In the genomic region with DNA sequence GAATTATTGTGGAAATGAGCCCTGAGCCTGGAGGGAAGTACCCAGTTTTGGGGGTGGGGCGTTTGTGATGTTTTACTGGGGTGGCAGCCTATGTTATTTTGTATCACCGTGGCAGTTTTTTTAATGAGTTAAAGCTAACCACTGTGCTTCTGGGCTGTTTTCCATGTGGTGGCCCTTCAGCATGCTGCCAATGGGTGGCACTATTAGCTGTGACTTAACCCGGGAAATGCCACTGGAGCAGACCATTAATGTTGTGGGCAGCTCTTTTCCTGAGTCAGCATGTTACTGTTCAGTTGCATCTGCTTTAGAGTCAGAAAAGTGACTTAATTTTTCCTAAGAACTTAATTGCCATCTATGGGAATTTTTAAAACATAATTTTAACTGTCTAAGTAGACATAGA, we compare ENCODE assay signal across 14 mouse cellular contexts. TPM values are rescaled to one million over a fixed set of nuclear protein-coding genes. Genes with fewer than 3 reads are reported as not detected.
A peak's percentile ranks its signal among the peaks of the same experiment; 100 is the strongest.
DNase-seq lines count a peak whose midpoint lies in the region; ATAC-seq and TF ChIP-seq lines count a peak whose summit lies in the region.
"Had no signal": no experiment of that assay in that cellular context is flagged by ENCODE, and none has a peak within 500 bp of the region (broad histone marks: within the 10 kb centered on the region; RNA-seq: fewer than 3 reads in every experiment).

No protein-coding gene starts in this region.

- no peak overlapping the region for H3K4me2 ChIP-seq in midbrain, postnatal 0 days (ENCODE audit: low read depth, low read length, poor library complexity, severe bottlenecking)
- no peak overlapping the region for H3K4me2 ChIP-seq in kidney, embryonic 16.5 days (replicated peaks; ENCODE audit: low read depth, low read length)
- H3K4me2 ChIP-seq: embryonic facial prominence, embryonic 13.5 days; hindbrain, embryonic 15.5 days; midbrain, embryonic 12.5 days; neural tube, embryonic 13.5 days had no signal

- ATAC-seq in cerebellum, adult (ENCODE audit: insufficient number of reproducible peaks, low FRiP score, low TSS enrichment) = no peak
- no peak for ATAC-seq in midbrain, postnatal 0 days (ENCODE audit: low FRiP score)
- peak; percentile 55 for ATAC-seq in erythroid progenitor cell, adult 5-6 weeks (replicated peaks; ENCODE audit: low FRiP score, poor library complexity, severe bottlenecking)
- ATAC-seq in megakaryocyte progenitor cell, adult 5-6 weeks (replicated peaks; ENCODE audit: poor library complexity) = peak; percentile 24; the same call in 1 of the 2 replicates
- ATAC-seq in kidney, embryonic 16.5 days (ENCODE audit: low FRiP score, low TSS enrichment) = no peak

- no peaks in the 10 kb centered on the region for H3K9me3 ChIP-seq in midbrain, postnatal 0 days (ENCODE audit: low read length)
- H3K9me3 ChIP-seq in midbrain, embryonic 10.5 days (replicated peaks) = no peaks in the 10 kb centered on the region
- no peaks in the 10 kb centered on the region for H3K9me3 ChIP-seq in kidney, embryonic 16.5 days (ENCODE audit: low read length)
- H3K9me3 ChIP-seq: embryonic facial prominence, embryonic 13.5 days; hindbrain, embryonic 15.5 days; midbrain, embryonic 12.5 days; neural tube, embryonic 13.5 days had no signal

- no peaks in the 10 kb centered on the region for H3K27me3 ChIP-seq in midbrain, postnatal 0 days (ENCODE audit: insufficient read depth, low read length)
- H3K27me3 ChIP-seq in midbrain, embryonic 10.5 days (ENCODE audit: low read depth, poor library complexity, severe bottlenecking) = no peaks in the 10 kb centered on the region
- H3K27me3 ChIP-seq in kidney, embryonic 16.5 days (ENCODE audit: insufficient read depth, low read length) = no peaks in the 10 kb centered on the region
- H3K27me3 ChIP-seq: embryonic facial prominence, embryonic 13.5 days; hindbrain, embryonic 15.5 days; midbrain, embryonic 12.5 days; neural tube, embryonic 13.5 days had no signal

- peak; percentile 31 for TF ChIP-seq CTCF in midbrain, postnatal 0 days (IDR thresholded peaks at IDR 0.05)

- H3K9ac ChIP-seq in midbrain, postnatal 0 days (replicated peaks; ENCODE audit: low read length, poor library complexity, severe bottlenecking) = no peak overlapping the region
- H3K9ac ChIP-seq in kidney, embryonic 16.5 days (replicated peaks; ENCODE audit: low read length) = no peak overlapping the region
- H3K9ac ChIP-seq: embryonic facial prominence, embryonic 13.5 days; hindbrain, embryonic 15.5 days; midbrain, embryonic 12.5 days; neural tube, embryonic 13.5 days had no signal

- 82% methylated on average over 3 of the region's 3 CpGs for WGBS in midbrain, postnatal 0 days
- WGBS in midbrain, embryonic 10.5 days = 79% methylated on average over 3 of the region's 3 CpGs
- WGBS in kidney, embryonic 16.5 days = 70% methylated on average over 3 of the region's 3 CpGs

- peak; percentile 42 to 53 for DNase-seq in cerebellum, postnatal 10 days
- no peak for DNase-seq in midbrain, postnatal 0 days (ENCODE audit: low spot score)
- DNase-seq in midbrain, embryonic 10.5 days (ENCODE audit: low spot score) = no peak
- DNase-seq in kidney, postnatal 10 days = no peak
- DNase-seq: gastrocnemius, postnatal 36 days; lung, adult 18-20 months had no signal

- H3K36me3 ChIP-seq in midbrain, postnatal 0 days (ENCODE audit: insufficient read depth, low read length) = no peaks in the 10 kb centered on the region; the same call in 1 of the 2 replicates
- peaks cover 48% of the 10 kb centered on the region for H3K36me3 ChIP-seq in midbrain, embryonic 10.5 days
- H3K36me3 ChIP-seq in kidney, embryonic 16.5 days (ENCODE audit: insufficient read depth, low read length) = 0 out of 2 replicates have a peak, but pooled peaks cover 3% of the 10 kb centered on the region
- H3K36me3 ChIP-seq: hindbrain, embryonic 15.5 days had no signal

- H3K27ac ChIP-seq in midbrain, postnatal 0 days (ENCODE audit: low read depth, low read length) = no peak overlapping the region
- no peak overlapping the region for H3K27ac ChIP-seq in midbrain, embryonic 10.5 days (replicated peaks)
- no peak overlapping the region for H3K27ac ChIP-seq in kidney, embryonic 16.5 days (ENCODE audit: low read length)
- H3K27ac ChIP-seq: embryonic facial prominence, embryonic 13.5 days; hindbrain, embryonic 15.5 days; midbrain, embryonic 12.5 days; neural tube, embryonic 13.5 days had no signal

- H3K4me3 ChIP-seq in midbrain, postnatal 0 days (ENCODE audit: low read depth, low read length) = no peak overlapping the region
- H3K4me3 ChIP-seq in midbrain, embryonic 10.5 days = no peak overlapping the region
- H3K4me3 ChIP-seq in kidney, embryonic 16.5 days (ENCODE audit: low read length) = no peak overlapping the region
- H3K4me3 ChIP-seq: embryonic facial prominence, embryonic 13.5 days; hindbrain, embryonic 15.5 days; midbrain, embryonic 12.5 days; neural tube, embryonic 13.5 days had no signal

- peaks cover 19% of the 10 kb centered on the region for H3K4me1 ChIP-seq in midbrain, postnatal 0 days (ENCODE audit: insufficient read depth, low read length)
- peaks cover 45% of the 10 kb centered on the region for H3K4me1 ChIP-seq in midbrain, embryonic 10.5 days
- peaks cover 26% of the 10 kb centered on the region for H3K4me1 ChIP-seq in kidney, embryonic 16.5 days (ENCODE audit: insufficient read depth, low read length)

RNA-seq across cellular contexts. Expression of gene Lpcat1, which starts 5.5 kb away (rescaled TPM):
- total RNA-seq in midbrain, postnatal 0 days (2014; rRNA removed) = 168 and 225 TPM in 2 replicates
- 83.4 and 86.2 TPM in 2 replicates for polyA plus RNA-seq in midbrain, postnatal 0 days (2015; fragmentation: Nextera tagmentation; extraction: Ambion mirVana)
- 65.3 and 66.6 TPM in 2 replicates for polyA plus RNA-seq in midbrain, embryonic 10.5 days (2016; fragmentation: Nextera tagmentation; extraction: Ambion mirVana)
- 241 and 302 TPM in 2 replicates for total RNA-seq in erythroid progenitor cell, adult 5-6 weeks (2015; ENCODE audit: low replicate concordance)
- total RNA-seq in erythroid progenitor cell, adult 5-6 weeks (2017; ENCODE audit: low replicate concordance) = 359 and 488 TPM in 2 replicates
- total RNA-seq in megakaryocyte progenitor cell, adult 5-6 weeks (2015) = 12.7 and 13.5 TPM in 2 replicates
- 21.6 and 26.5 TPM in 2 replicates for total RNA-seq in megakaryocyte progenitor cell, adult 5-6 weeks (2017)
- 31.1 and 35.1 TPM in 2 replicates for polyA plus RNA-seq in kidney, embryonic 16.5 days (2015; fragmentation: Nextera tagmentation; extraction: Ambion mirVana)

Comparison
In these comparisons a context has a peak if more than half of its experiments do, and no peak if none do; other contexts are left out.
1. DNase-seq: peak in cerebellum, postnatal 10 days (2 of 2); none in midbrain, postnatal 0 days (single experiment), midbrain, embryonic 10.5 days (single experiment) and kidney, postnatal 10 days (single experiment).
2. ATAC-seq: peak in erythroid progenitor cell, adult 5-6 weeks (single experiment) and megakaryocyte progenitor cell, adult 5-6 weeks (single experiment); none in cerebellum, adult (single experiment), midbrain, postnatal 0 days (single experiment) and kidney, embryonic 16.5 days (single experiment).